Mouse (Mus musculus) heart, embryonic 12.5 days (tissue): ENCODE measurements around the gene Asrgl1. TPM values are rescaled to one million over a fixed set of nuclear protein-coding genes. Genes with fewer than 3 reads are reported as not detected.

ENCODE experiments used
- ATAC-seq: fragments of 200-750 bp; cut with Nextera tagmentation; 2 replicates; pipeline ENCODE4 v1.8.0; 2017; ENCODE audit warnings: moderate TSS enrichment, moderate library complexity; ENCODE audit not compliant: insufficient number of reproducible peaks, low FRiP score
- H3K27ac ChIP-seq: fragments of 300-500 bp; sonication (generic); 2 replicates; pipeline ENCODE4 v1.5.1; 2016; ENCODE audit warnings: mild to moderate bottlenecking, moderate library complexity; ENCODE audit not compliant: poor library complexity, severe bottlenecking
- H3K27me3 ChIP-seq: fragments of 300-500 bp; sonication (generic); replicated peaks from 2 replicates; pipeline ENCODE4 v1.6.1; 2016; ENCODE audit warnings: mild to moderate bottlenecking, moderate library complexity
- H3K36me3 ChIP-seq: fragments of 300-500 bp; sonication (generic); 2 replicates; pipeline ENCODE4 v1.6.1; 2016; ENCODE audit warnings: mild to moderate bottlenecking, moderate library complexity
- H3K4me1 ChIP-seq: fragments of 300-500 bp; sonication (generic); replicated peaks from 2 replicates; pipeline ENCODE4 v1.6.1; 2016; ENCODE audit warnings: mild to moderate bottlenecking
- H3K4me2 ChIP-seq: fragments of 300-500 bp; sonication (generic); 2 replicates; pipeline ENCODE4 v1.6.1; 2016; ENCODE audit warnings: mild to moderate bottlenecking, moderate library complexity
- H3K4me3 ChIP-seq: fragments of 300-500 bp; sonication (generic); 2 replicates; pipeline ENCODE4 v1.5.1; 2016; ENCODE audit warnings: mild to moderate bottlenecking
- H3K9ac ChIP-seq: fragments of 300-500 bp; sonication (generic); 2 replicates; pipeline ENCODE4 v1.6.1; 2016; ENCODE audit warnings: mild to moderate bottlenecking, moderate library complexity
- H3K9me3 ChIP-seq: fragments of 300-500 bp; sonication (generic); replicated peaks from 2 replicates; pipeline ENCODE4 v1.6.1; 2016; ENCODE audit warnings: mild to moderate bottlenecking, moderate library complexity
- WGBS: fragments of 180-500 bp; shearing (Covaris S2); methylation state at CpG from one replicate; pipeline ENCODE4 v1.1.7; 2016; 5-methylcytosine and 5-hydroxymethylcytosine counted together
- polyA plus RNA-seq: library from polyadenylated mRNA; unstranded; fragments of >200 nt; fragmentation: Nextera tagmentation; extraction: Ambion mirVana; gene quantifications from 2 replicates; pipeline ENCODE4 v1.2.1, GENCODE M21; 2016

The Asrgl1 gene
- polyA plus RNA-seq, 1 experiment from 2014 or later = 11.3 TPM

GRCm38 (mm10) chr19:9069687-9070307, 65.6 kb downstream of the Asrgl1 start:
- no peaks in the 10 kb centered on the region for H3K36me3 ChIP-seq
- 52% methylated on average over 8 of the region's 8 CpGs for WGBS
- ATAC-seq = no peak
- no peak overlapping the region for H3K27ac ChIP-seq
- H3K9ac ChIP-seq = no peak overlapping the region
- no peak overlapping the region for H3K4me3 ChIP-seq
- no peak overlapping the region for H3K4me2 ChIP-seq
- peaks cover 48% of the 10 kb centered on the region for H3K4me1 ChIP-seq
- H3K27me3 ChIP-seq = no peaks in the 10 kb centered on the region
- no peaks in the 10 kb centered on the region for H3K9me3 ChIP-seq

DNA sequence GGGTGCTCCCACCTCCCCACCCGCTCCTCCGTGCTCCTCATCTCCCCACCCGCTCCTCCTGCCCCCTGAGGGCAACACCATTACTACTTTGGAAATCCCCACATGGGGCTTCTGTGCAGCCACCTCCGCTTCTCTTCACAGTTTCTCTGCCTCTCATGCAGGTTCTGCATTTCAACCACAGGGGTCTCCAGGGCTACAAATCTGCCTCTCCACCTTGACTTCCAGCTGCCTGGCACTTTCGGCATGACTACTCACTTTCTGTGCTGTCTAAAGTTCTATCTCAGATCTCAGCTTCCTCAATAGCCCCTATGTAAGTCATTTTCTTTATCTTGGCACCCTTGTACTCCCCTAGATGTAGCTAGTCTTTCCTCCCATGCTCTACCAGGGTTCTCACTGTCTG, 68.1 kb downstream of the Asrgl1 start:
- ATAC-seq = no peak
- Histone ChIP-seq H3K36me3 (no peaks in the 10 kb centered on the region), H3K9me3 (no peaks in the 10 kb centered on the region), H3K9ac (no peak overlapping the region), H3K4me3 (no peak overlapping the region), H3K4me2 (no peak overlapping the region), H3K4me1 (peaks cover 36% of the 10 kb centered on the region), H3K27ac (no peak overlapping the region), H3K27me3 (no peaks in the 10 kb centered on the region)
- WGBS = 83% methylated on average over 5 of the region's 5 CpGs

DNA sequence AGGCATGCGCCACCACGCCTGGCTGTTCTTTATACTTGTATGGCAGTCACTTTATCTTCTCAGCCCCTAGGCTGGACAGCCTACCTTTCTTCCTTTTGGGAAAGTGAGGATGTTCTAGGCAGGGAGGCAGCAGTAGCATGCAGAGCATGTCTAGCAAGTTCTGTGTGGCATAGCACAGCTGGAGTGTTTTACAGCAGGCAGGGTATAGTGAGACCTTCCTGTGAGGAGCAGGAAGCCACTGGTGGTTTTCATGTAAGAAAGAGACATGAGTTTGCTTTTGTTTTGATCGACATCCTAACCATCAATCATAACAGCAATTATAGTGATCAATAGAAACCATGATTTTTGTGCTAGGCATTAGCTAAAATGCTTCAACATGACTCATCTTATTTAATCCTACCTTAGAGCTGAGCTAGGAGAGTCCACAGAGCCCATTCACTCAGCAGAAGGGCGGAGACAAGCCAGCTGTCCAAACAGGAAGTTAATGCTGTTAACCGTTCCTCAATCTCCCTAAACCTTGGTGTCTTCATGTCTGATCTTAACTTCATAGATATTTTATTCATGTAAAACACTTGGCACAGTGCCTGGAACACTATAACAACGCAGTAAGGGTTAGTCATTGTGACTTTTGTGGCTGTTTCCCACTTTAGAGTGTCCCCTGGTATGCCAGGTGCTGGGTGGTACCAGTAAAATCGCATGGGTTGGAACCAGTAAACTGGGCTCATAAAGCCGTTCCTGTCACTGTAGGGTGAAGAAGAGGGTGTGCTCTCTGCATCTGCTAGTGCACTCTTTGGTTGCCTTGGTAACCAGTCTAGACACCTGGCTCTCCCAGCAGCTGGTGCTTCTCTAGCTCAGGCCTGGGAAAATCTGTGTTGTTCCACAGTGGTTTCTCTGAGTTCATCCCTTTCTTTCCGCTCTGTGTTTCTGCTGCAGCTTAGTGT, 69.5 kb downstream of the Asrgl1 start:
- Histone ChIP-seq H3K4me1 (peaks cover 28% of the 10 kb centered on the region), H3K27me3 (no peaks in the 10 kb centered on the region), H3K27ac (no peak overlapping the region), H3K9me3 (no peaks in the 10 kb centered on the region), H3K36me3 (no peaks in the 10 kb centered on the region), H3K4me3 (no peak overlapping the region), H3K9ac (no peak overlapping the region), H3K4me2 (no peak overlapping the region)
- 58% methylated on average over 9 of the region's 9 CpGs for WGBS
- ATAC-seq = no peak

- Histone ChIP-seq H3K9me3 (no peaks in the 10 kb centered on the region), H3K9ac (no peak overlapping the region), H3K27me3 (no peaks in the 10 kb centered on the region), H3K4me3 (no peak overlapping the region), H3K27ac (no peak overlapping the region), H3K4me2 (no peak overlapping the region), H3K36me3 (no peaks in the 10 kb centered on the region), H3K4me1 (peaks cover 14% of the 10 kb centered on the region)
- WGBS = 89% methylated on average over 3 of the region's 3 CpGs
- no peak for ATAC-seq
These were observed 71.6 kb downstream of the Asrgl1 start for GRCm38 (mm10) chr19:9063831-9064230.

DNA sequence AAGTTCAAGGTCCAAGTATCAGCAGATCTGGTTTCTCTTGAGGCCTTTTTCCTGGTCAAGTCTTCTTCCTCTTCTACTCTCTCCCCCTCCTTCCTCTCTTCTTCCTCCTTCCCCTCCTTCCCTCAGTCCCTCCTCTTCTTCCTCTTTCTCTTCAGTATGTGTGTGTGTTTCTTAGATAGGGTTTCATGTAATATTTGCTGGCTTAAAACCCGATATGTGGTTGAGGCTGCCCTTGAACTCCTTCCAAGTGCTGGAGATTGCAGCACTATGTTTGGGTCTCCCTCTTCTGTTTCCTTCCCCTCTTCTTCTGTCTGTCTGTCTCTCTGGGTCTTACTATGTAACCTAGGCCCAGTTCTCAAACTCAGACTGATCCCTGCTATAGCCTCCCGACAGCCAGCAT, 72.6 kb downstream of the Asrgl1 start:
- ATAC-seq = no peak
- Histone ChIP-seq H3K27me3 (no peaks in the 10 kb centered on the region), H3K36me3 (no peaks in the 10 kb centered on the region), H3K9me3 (no peaks in the 10 kb centered on the region), H3K4me1 (peaks cover 14% of the 10 kb centered on the region), H3K4me2 (no peak overlapping the region), H3K4me3 (no peak overlapping the region), H3K27ac (no peak overlapping the region), H3K9ac (no peak overlapping the region)
- 72% methylated on average over 2 of the region's 2 CpGs for WGBS

GRCm38 (mm10) chr19:9061221-9061893, 74.1 kb downstream of the Asrgl1 start:
- Histone ChIP-seq H3K9me3 (no peaks in the 10 kb centered on the region), H3K36me3 (no peaks in the 10 kb centered on the region), H3K27ac (no peak overlapping the region), H3K4me1 (peaks cover 13% of the 10 kb centered on the region), H3K9ac (no peak overlapping the region), H3K4me3 (no peak overlapping the region), H3K27me3 (no peaks in the 10 kb centered on the region), H3K4me2 (no peak overlapping the region)
- no peak for ATAC-seq
- WGBS = 83% methylated on average over 8 of the region's 8 CpGs

DNA sequence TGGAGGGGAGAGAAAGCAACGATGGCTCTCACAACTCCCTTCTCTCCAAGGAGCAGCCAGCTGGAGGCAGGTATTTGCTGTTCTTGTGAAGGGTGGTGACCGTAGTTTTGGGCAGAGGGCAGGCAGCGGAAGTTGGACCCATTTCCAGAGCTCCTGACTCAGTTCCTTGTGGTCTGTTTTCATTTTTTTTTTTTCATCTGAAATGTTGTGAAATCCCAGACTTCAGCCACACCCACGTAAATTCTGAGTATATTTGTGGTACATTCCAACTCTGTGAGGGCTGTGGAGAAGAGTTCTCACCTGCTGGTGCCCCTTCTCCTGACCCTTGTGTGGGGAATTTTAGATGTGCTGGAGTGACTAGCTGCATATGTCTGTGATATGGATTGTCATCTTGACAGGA, 75.3 kb downstream of the Asrgl1 start:
- Histone ChIP-seq H3K4me2 (no peak overlapping the region), H3K9ac (no peak overlapping the region), H3K9me3 (no peaks in the 10 kb centered on the region), H3K4me3 (no peak overlapping the region), H3K27ac (no peak overlapping the region), H3K36me3 (no peaks in the 10 kb centered on the region), H3K27me3 (no peaks in the 10 kb centered on the region), H3K4me1 (peaks cover 6% of the 10 kb centered on the region; the same call in 1 of the 2 replicates)
- WGBS = 73% methylated on average over 4 of the region's 4 CpGs
- ATAC-seq = no peak

Other genes starting within 250 kb of the Asrgl1 start
- gene 1810009A15Rik, start 246.8 kb downstream of the Asrgl1 start, polyA plus RNA-seq = 64.2 and 64.5 TPM in 2 replicates
- gene Gm49416, start 246.7 kb downstream of the Asrgl1 start, polyA plus RNA-seq = not detected in 2 replicates
- gene Ints5, start 242.6 kb downstream of the Asrgl1 start, polyA plus RNA-seq = 28.9 and 30.1 TPM in 2 replicates
- 78.7 and 83.6 TPM in 2 replicates for gene Ganab, start 237.6 kb downstream of the Asrgl1 start, polyA plus RNA-seq
- 46.6 and 46.8 TPM in 2 replicates for gene B3gat3, start 215.3 kb downstream of the Asrgl1 start, polyA plus RNA-seq
- 2.4 and 2.5 TPM in 2 replicates for gene Rom1, start 206.3 kb downstream of the Asrgl1 start, polyA plus RNA-seq
- gene Eml3, start 206.1 kb downstream of the Asrgl1 start, polyA plus RNA-seq = 13.3 and 13.5 TPM in 2 replicates
- gene Mta2, start 193.8 kb downstream of the Asrgl1 start, polyA plus RNA-seq = 106 and 115 TPM in 2 replicates
- 17.1 and 19.4 TPM in 2 replicates for gene Tut1, start 181.8 kb downstream of the Asrgl1 start, polyA plus RNA-seq
- 281 and 282 TPM in 2 replicates for gene Eef1g, start 168.6 kb downstream of the Asrgl1 start, polyA plus RNA-seq
- 26.0 and 27.1 TPM in 2 replicates for gene Ahnak, start 146.4 kb downstream of the Asrgl1 start, polyA plus RNA-seq
- not detected in 2 replicates for gene Scgb1a1, start 47.7 kb downstream of the Asrgl1 start, polyA plus RNA-seq